Mouse (Mus musculus): ENCODE measurements around the gene Nin. TPM values are rescaled to one million over a fixed set of nuclear protein-coding genes. Genes with fewer than 3 reads are reported as not detected.

Gene Nin
- total RNA-seq, 4 experiments from 2014 or later, result 55.3 to 67.9 (median 64.0) TPM

GRCm38 (mm10) chr12:70018153-70018552, 95.4 kb downstream of the Nin start:
- DNase-seq (ENCODE audit: low spot score in 2 of 2), result no peak

DNA sequence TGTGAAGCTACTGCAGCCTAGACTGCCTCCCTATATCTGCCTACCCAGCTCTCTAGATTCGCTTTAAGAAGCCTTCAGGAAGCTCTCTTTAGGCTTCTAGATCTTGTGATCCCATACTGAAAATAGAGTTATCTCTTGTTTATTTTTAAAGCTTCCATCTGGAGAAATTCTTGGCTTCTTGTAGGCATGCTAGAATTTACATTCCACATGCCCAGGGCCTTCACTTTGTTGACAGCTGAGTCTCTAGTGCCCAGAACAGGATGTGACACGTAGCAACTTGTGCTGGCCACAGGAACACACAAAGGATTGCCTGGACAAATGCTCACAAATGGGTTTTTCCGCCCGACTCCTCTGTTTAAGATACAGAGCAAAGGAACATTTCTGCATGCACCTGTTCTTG, 97.6 kb downstream of the Nin start:
- no peak for DNase-seq (ENCODE audit: low spot score in 2 of 2)

GRCm38 (mm10) chr12:70011681-70012080, 101.8 kb downstream of the Nin start:
- DNase-seq (ENCODE audit: low spot score in 2 of 2), result no peak

- DNase-seq (ENCODE audit: low spot score in 2 of 2), result no peak
Measured at GRCm38 (mm10) chr12:70010356-70010755, 103.2 kb downstream of the Nin start.

DNA sequence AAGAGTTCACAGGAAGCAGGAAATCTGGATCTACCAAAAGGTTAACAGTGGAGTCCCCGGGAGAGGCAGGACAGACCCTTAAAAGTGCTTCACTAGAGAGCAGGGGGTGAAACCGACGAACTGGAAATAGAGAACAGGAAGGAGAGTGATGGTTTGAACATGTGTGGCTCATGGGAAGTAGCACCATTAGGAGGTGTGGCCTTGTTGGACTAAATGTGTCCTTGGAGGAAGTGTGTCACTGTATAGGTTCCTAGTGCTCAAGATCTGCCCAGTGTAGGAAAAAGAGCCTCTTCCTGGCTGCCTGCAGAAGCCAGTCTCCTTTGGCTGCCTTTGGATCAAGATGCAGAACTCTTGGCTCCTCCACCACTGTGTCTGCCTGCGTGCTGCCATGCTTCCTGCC, 108.4 kb downstream of the Nin start:
- no peak for DNase-seq (ENCODE audit: low spot score in 2 of 2)

DNA sequence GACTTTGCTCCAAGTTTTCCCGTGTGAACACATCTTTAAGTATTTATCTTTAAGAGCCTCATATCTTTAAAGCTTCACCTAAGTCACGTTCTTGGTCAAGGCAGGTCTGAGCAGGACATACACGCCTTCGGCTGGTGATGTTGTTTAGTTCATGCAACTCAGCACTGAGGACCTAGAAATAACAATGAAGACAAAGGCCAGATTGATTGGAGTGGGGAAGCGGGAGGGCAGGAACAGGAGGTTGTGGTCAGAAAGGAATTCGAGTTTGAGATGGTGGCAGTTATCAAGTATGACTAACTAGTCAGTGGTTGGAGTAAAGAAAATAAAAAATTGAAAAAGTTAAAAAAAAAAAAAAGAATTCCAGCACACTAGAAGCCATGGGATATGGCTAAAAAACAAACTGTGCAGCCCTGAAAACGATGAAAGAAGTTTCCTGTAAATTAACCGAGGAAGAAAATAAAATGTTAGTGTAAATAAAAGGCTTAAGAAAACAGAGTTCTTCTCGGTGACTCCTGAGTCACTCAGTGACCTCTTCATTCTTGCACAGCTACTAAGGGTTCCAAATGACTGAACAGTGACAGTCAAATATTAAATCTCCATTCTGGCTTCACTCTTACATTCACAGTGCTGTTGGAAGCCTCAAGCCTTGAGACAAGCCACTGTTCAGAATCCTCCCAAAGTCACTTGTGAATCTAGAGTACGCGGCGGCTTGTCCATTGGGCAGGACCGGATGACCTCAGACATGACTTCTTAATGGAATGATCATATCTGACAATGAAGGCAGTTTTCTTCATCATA, 115.1 kb downstream of the Nin start:
- DNase-seq (ENCODE audit: low spot score in 2 of 2), result no peak

DNA sequence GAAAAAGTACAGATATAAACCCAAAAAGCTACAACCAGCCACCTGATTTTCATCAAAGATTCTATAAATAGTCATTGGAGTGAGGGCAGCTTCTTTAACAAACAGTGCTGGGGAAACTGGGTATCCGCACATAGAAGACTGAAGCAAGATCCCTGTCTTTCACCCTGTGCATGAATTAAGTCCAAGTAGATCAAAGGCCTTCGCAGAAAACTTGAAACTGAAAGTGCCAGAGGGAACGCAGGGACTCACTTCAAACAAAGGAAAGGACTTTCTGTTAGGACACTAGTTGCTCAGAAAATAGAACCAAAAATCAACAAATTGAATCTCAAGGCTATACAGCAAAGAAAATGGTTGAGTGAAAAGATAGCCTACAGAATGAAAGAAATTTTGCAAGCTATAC, 118.1 kb downstream of the Nin start:
- no peak for DNase-seq (ENCODE audit: low spot score in 2 of 2)

DNA sequence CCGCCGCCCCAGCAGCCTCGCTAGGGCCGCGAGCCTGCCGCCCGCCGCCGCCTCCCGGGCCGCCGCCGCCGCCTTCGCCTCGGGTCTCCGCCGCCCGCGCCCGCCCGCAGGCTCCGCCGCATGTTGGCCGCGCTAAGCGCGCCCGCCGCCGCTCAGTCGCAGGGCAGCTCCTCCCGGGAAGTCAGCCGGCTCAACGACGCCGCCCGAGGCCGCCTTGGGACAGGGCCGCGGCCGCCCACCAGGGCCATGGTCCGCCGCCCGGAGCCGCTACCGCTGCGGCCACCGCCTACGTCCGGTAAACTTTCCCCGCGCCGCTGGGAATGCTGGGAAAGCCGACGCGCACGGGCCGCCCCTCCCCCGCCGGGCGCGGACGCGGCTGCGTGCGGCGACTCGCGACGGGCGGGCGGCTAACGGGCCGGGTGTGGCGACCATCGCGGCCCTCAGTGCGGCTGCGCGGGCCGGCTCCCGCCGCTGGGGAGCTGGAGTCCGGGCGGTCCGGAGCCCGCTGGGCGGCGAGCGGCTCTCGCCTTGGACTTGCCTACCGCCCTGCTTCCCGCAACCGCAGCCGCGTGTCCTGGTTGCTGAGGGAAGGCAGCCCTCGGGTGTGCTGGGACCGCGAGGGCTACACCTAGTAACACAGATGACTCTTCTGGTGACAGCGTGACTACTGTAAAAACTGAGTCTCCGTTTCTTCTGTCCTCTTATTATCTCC, 126.6 kb downstream of the Nin start, which contains the start of gene Sav1:
Gene Sav1, minus strand, starts transcription at position 217 of the 712 bp plus-strand sequence.
- DNase-seq (ENCODE audit: low spot score in 2 of 2), result peak; percentile 78 to 83

DNA sequence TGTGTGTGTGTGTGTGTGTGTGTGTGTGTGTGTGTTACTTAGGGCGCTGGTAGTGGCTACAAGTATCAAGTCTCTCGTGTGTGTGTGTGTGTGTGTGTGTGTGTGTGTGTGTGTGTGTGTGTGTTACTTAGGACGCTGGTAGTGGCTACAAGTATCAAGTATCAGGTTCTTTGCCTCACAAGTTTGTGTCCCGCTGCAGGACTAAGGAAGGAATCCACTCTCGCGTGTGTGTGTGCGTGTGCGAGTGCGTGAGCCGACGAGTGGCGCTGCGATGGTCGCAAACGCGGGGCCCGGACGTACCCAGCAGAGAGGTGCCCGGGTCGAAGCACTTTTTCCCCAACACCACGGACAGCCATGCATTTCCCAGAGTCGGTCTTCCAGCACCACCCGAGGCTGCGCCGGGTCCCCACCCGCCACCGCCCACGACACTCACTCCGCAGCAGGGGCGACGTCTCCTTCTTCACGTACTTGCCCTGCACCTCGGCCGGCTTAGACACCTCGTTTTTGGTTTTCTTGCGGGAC, 127.2 kb downstream of the Nin start:
- DNase-seq (ENCODE audit: low spot score in 2 of 2), result no peak

GRCm38 (mm10) chr12:69985546-69985945, 128.0 kb downstream of the Nin start:
- no peak for DNase-seq (ENCODE audit: low spot score in 2 of 2)

DNA sequence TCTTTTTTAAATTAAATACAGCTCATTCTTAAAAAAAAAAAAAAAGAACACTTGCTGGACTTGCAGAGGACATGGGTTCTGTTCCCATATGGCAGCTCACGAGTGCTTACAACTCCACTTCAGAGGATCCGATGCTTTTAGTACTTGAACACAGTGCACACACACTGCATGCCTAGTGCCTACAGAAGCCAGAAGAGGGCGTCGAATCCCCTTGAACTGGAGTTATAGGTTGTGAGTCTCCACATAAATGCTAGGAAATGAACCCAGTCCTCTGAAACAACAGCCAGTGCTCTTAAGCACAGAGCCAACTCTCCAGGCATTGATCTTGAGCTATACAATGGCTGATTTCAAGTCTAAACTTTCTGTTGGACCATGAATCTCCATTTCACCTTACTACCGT, 130.6 kb downstream of the Nin start:
- no peak for DNase-seq (ENCODE audit: low spot score in 2 of 2)

- DNase-seq (ENCODE audit: low spot score in 2 of 2), result no peak
Measured at GRCm38 (mm10) chr12:69977376-69977998, 136.0 kb downstream of the Nin start.

DNA sequence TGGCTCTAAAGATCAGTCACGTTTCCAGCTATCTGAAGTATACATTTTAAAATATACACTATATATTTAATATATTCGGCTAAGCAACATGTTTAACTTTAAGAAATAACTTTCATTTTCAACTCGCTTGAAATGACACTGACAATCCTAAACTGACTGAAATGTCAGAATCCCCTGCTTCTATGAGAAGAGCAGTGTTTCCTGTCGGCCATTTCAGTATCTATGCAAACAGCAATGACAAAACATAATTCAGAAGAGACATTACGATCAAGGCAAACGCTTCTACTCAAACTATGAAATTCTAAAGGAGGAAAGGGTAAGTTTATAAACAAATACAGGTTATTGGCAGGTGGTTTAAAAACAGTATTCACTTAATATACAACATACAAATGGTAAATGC, 136.8 kb downstream of the Nin start:
- no peak for DNase-seq (ENCODE audit: low spot score in 2 of 2)

GRCm38 (mm10) chr12:69973666-69974065, 139.9 kb downstream of the Nin start:
- DNase-seq (ENCODE audit: low spot score in 2 of 2), result no peak

DNA sequence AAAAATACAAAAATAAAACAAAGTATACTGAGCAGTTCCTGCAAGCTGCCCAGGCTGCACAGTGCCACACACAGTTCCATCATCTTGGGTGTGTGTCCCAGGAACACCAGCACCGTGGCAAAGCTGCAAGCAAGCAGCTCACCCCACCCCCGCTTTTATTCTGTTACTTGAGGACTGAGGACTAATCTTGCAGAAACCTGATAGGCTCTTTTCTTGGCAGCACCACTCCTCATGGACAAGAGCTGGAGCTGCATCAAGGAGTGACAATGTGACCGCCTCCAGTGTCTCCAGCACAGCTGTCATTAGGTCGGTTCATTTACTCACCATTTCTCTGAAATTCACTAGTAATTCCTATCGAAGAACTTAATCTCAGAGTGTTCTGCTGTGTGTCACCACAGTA, 145.4 kb downstream of the Nin start:
- no peak for DNase-seq (ENCODE audit: low spot score in 2 of 2)

- no peak for DNase-seq (ENCODE audit: low spot score in 2 of 2)
Measured at GRCm38 (mm10) chr12:69967112-69967511, 146.4 kb downstream of the Nin start.

- DNase-seq (ENCODE audit: low spot score in 2 of 2), result no peak
Measured at GRCm38 (mm10) chr12:69966071-69966470, 147.4 kb downstream of the Nin start.

DNA sequence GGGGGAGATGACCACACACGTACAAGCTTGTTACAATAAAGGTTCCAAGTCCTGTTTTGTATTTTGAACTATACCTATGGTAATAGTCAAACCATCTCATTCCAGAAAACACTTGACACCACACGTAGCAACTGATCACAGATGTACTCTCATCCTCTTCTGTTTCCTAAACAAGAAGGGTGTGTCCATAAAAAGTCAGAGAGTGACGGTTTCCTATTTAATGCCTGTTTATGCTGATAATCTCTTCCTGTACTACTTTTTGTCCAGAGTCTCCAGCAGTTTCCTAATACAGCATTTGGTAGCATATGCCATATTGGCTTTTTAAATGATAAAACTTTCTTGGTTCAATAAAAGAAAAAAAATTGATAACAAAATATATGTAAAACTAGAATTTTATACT, 147.9 kb downstream of the Nin start:
- no peak for DNase-seq (ENCODE audit: low spot score in 2 of 2)

DNA sequence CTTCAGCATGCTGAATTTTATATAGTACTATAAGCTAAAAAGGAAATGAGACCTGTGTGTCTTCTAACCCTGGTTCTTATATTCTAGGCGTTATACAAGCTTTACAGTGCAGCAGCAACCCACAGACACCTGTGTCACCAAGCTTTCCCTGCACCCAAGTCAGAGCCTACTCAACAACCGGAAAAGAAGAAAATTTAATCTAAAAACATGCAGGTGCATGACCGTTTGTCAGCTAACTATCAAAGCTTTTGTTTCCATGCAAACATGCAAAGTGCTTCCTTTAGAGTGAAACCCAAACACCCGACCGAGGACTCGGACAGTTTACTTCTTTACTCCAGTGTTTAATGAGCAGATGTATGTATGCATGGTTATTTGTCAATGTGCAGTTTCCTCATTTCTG, 150.4 kb downstream of the Nin start:
- no peak for DNase-seq (ENCODE audit: low spot score in 2 of 2)

DNA sequence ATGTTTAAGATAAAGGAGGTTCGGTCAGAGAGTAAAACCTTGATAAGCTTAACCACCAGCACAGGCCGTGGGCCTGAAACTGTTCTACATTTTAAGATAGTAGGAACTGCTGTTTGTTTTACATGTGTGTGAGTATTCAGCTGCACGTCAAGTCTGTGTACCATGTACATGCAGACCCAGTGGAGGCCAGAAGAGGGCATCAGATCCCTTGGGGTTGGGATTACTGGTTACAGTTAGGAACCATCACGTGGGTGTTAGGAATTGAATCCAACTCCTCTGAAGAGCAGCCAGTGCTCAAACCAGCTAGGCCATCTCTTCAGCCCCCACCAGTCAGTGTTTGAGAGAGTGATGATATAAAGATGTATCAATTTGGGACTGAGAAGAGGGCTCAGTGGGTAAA, 151.0 kb downstream of the Nin start:
- DNase-seq (ENCODE audit: low spot score in 2 of 2), result peak; percentile 40 to 49
